Mouse (Mus musculus) cerebellum, adult 18-20 months (tissue): ENCODE measurements at regions not wholly inside any gene's neighbourhood (a gene's known extent, or its start where the extent isn't known, plus 50 kb on each side); places are given as distances from the start of the nearest gene placed in this dataset.
"Not testable (repeated sequence)": the region's sequence is repeated elsewhere in the genome, so short reads cannot be mapped to it uniquely, and the experiment has no call there.

ENCODE experiments used
- DNase-seq, 2 experiments: peaks; one replicate each; pipeline ENCODE4 v3.0.0; 2021

GRCm38 (mm10) chr16:65629186-65629585 lies 66.7 kb upstream of the Chmp2b start:
- DNase-seq, result peak; percentile 56

GRCm38 (mm10) chr16:65631680-65632079 lies 69.2 kb upstream of the Chmp2b start:
- no peak for DNase-seq

GRCm38 (mm10) chr16:65646741-65647140 lies 84.2 kb upstream of the Chmp2b start:
- not testable (repeated sequence) for DNase-seq

- DNase-seq, result no peak
Measured at GRCm38 (mm10) chr16:65649061-65649460, 86.5 kb upstream of the Chmp2b start.

GRCm38 (mm10) chr16:65655490-65655889 lies 93.0 kb upstream of the Chmp2b start:
- no peak for DNase-seq

- DNase-seq, result no peak
Measured at GRCm38 (mm10) chr16:65657829-65658228, 95.3 kb upstream of the Chmp2b start.

- DNase-seq, result peak in 1 of 2 experiments; percentile 8
Measured at GRCm38 (mm10) chr16:65664787-65665186, 102.3 kb upstream of the Chmp2b start.

GRCm38 (mm10) chr16:65672116-65672515 lies 109.6 kb upstream of the Chmp2b start:
- DNase-seq, result no peak

- DNase-seq, result no peak
Measured at GRCm38 (mm10) chr16:65683089-65683488, 120.6 kb upstream of the Chmp2b start.

GRCm38 (mm10) chr16:65683703-65684320 lies 121.3 kb upstream of the Chmp2b start:
- no peak for DNase-seq

GRCm38 (mm10) chr16:65693626-65694025 lies 121.4 kb upstream of the Vgll3 start:
- no peak for DNase-seq

GRCm38 (mm10) chr16:65715631-65716030 lies 99.4 kb upstream of the Vgll3 start:
- no peak for DNase-seq

- no peak for DNase-seq
Measured at GRCm38 (mm10) chr16:65718791-65719472, 96.1 kb upstream of the Vgll3 start.

GRCm38 (mm10) chr16:65720953-65721352 lies 94.1 kb upstream of the Vgll3 start:
- no peak for DNase-seq

- no peak for DNase-seq
Measured at GRCm38 (mm10) chr16:65725559-65726269, 89.3 kb upstream of the Vgll3 start.

- no peak for DNase-seq
Measured at GRCm38 (mm10) chr16:65726289-65726688, 88.8 kb upstream of the Vgll3 start.

GRCm38 (mm10) chr16:65729322-65729721 lies 85.7 kb upstream of the Vgll3 start:
- DNase-seq, result no peak

GRCm38 (mm10) chr16:65739652-65740051 lies 75.4 kb upstream of the Vgll3 start:
- no peak for DNase-seq

GRCm38 (mm10) chr16:65742951-65743350 lies 72.1 kb upstream of the Vgll3 start:
- DNase-seq, result no peak

GRCm38 (mm10) chr16:65755667-65756066 lies 59.4 kb upstream of the Vgll3 start:
- DNase-seq, result no peak
